Mouse (Mus musculus): Measurements from ENCODE around the gene Ache.

DNA sequence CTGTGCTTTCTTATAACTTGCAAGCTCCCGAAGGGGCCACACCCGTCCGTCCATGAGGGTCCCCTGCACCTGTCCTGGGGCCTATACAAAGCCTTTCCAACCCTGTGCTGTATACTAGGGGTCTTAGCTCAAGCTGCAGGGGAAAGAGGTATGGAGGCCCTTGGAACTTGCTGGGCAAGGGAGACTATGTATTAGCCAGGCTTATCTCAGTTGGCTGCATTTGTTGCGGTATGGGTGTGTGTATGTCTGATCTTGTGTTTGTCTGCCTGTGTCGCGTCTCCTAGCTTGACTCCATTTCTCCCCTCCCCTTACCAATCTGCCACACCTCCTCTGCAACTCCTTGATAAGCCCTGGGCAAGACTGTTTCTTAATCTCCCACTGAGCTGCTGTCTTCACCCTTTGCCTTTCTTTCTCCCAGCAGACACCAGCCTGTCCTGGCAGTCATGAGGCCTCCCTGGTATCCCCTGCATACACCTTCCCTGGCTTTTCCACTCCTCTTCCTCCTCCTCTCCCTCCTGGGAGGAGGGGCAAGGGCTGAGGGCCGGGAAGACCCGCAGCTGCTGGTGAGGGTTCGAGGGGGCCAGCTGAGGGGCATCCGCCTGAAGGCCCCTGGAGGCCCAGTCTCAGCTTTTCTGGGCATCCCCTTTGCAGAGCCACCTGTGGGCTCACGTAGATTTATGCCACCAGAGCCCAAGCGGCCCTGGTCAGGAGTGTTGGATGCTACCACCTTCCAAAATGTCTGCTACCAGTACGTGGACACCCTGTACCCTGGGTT, 2.5 kb downstream of the Ache start:
- TF ChIP-seq CTCF (IDR thresholded peaks at IDR 0.05; ENCODE audit: extremely low read depth, insufficient read length, insufficient replicate concordance, low read depth, low read length) (no peak), POLR2A (IDR thresholded peaks at IDR 0.05; ENCODE audit: low read depth, low read length) (no peak)

Measured in small intestine, adult 2 months (tissue).